Mouse (Mus musculus) adrenal gland, adult 18-20 months (tissue): ENCODE data around the gene Fam126b. TPM values are rescaled to one million over a fixed set of nuclear protein-coding genes. Genes with fewer than 3 reads are reported as not detected.
A peak's percentile ranks its signal among the peaks of the same experiment; 100 is the strongest.
"Not testable (repeated sequence)": the region's sequence is repeated elsewhere in the genome, so short reads cannot be mapped to it uniquely, and the experiment has no call there.

ENCODE experiments used
- DNase-seq, 2 experiments: peaks; one replicate each; pipeline ENCODE4 v3.0.0; 2021 to 2022; ENCODE audit warnings: low spot score in 2 of 2
- total RNA-seq, 2 experiments: library from RNA; stranded (reverse); gene quantifications; 1 replicate in 1 of 2; 2 replicates in 1 of 2; pipeline ENCODE4 v1.2.3; 2021

Gene Fam126b
- total RNA-seq, 2 experiments from 2014 or later: 28.9 to 46.1 TPM

- no peak for DNase-seq
Observed at GRCm38 (mm10) chr1:58579179-58579578, 6.9 kb downstream of the Fam126b start.

GRCm38 (mm10) chr1:58570437-58570836 is 15.7 kb downstream of the Fam126b start:
- no peak for DNase-seq

GRCm38 (mm10) chr1:58568456-58569130 is 17.5 kb downstream of the Fam126b start:
- DNase-seq: no peak

GRCm38 (mm10) chr1:58566621-58567020 is 19.5 kb downstream of the Fam126b start:
- DNase-seq: no peak

- no peak for DNase-seq
Observed at GRCm38 (mm10) chr1:58564981-58565380, 21.1 kb downstream of the Fam126b start.

GRCm38 (mm10) chr1:58562455-58562854 is 23.7 kb downstream of the Fam126b start:
- peak; percentile 39 to 43 for DNase-seq

- DNase-seq: not testable (repeated sequence)
Observed at GRCm38 (mm10) chr1:58560370-58560769, 25.8 kb downstream of the Fam126b start.

GRCm38 (mm10) chr1:58541386-58541785 is 44.7 kb downstream of the Fam126b start:
- no peak for DNase-seq

- DNase-seq: no peak
Observed at GRCm38 (mm10) chr1:58507249-58507648, 78.9 kb downstream of the Fam126b start.

GRCm38 (mm10) chr1:58504577-58505254 is 81.4 kb downstream of the Fam126b start, which contains the start of gene Orc2:
TSS of gene Orc2 (minus strand) at chr1:58505109.
- DNase-seq: peak; percentile 83 to 86

GRCm38 (mm10) chr1:58503793-58504370 is 82.2 kb downstream of the Fam126b start:
- DNase-seq: no peak

- no peak for DNase-seq
Observed at GRCm38 (mm10) chr1:58503134-58503533, 83.0 kb downstream of the Fam126b start.

GRCm38 (mm10) chr1:58498758-58499157 is 87.4 kb downstream of the Fam126b start:
- DNase-seq: no peak

GRCm38 (mm10) chr1:58497678-58498077 is 88.4 kb downstream of the Fam126b start:
- DNase-seq: no peak

- DNase-seq: no peak
Observed at GRCm38 (mm10) chr1:58495603-58496002, 90.5 kb downstream of the Fam126b start.

GRCm38 (mm10) chr1:58482647-58483046 is 103.5 kb downstream of the Fam126b start:
- no peak for DNase-seq

- no peak for DNase-seq
Observed at GRCm38 (mm10) chr1:58475662-58476061, 110.5 kb downstream of the Fam126b start.

Other genes with a start within 250 kb of the Fam126b start
- 100 to 1,000 TPM; 155 to 172 TPM for gene Bzw1, start 193.4 kb downstream of the Fam126b start, total RNA-seq
- 100 to 1,000 TPM; 134 to 201 TPM for gene Clk1, start 162.3 kb downstream of the Fam126b start, total RNA-seq
- 10 to 100 TPM; 15.6 to 17.7 TPM for gene Nif3l1, start 141.2 kb downstream of the Fam126b start, total RNA-seq
- gene Ppil3, start 140.8 kb downstream of the Fam126b start, total RNA-seq: 10 to 100 TPM; 27.9 to 29.4 TPM
- gene Orc2, start 81.2 kb downstream of the Fam126b start, total RNA-seq: 10 to 100 TPM; 21.5 to 23.1 TPM
- 100 to 1,000 TPM; 138 to 195 TPM for gene Ndufb3, start 61 bp upstream of the Fam126b start, total RNA-seq
- 1 to 10 TPM; 1.1 to 2.4 TPM for gene Als2cr12, start 109.7 kb upstream of the Fam126b start, total RNA-seq
- gene Cflar, start 125.2 kb upstream of the Fam126b start, total RNA-seq: 100 to 1,000 TPM; 109 to 110 TPM
- gene Casp8, start 209.1 kb upstream of the Fam126b start, total RNA-seq: 10 to 100 TPM; 15.4 to 20.7 TPM